Mouse (Mus musculus): Measurements from ENCODE around the gene Olfr98. TPM values are rescaled to one million over a fixed set of nuclear protein-coding genes. Genes with fewer than 3 reads are reported as not detected.
"Not testable (repeated sequence)": the region's sequence is repeated elsewhere in the genome, so short reads cannot be mapped to it uniquely, and the experiment has no call there.

Olfr98 gene
- polyA plus RNA-seq, 1 experiment = not detected

- Histone ChIP-seq H3K36me3 (ENCODE audit: control insufficient read depth, insufficient read depth) (no peaks in the 10 kb centered on the region), H3K4me3 (peak within 1 kb of the TSS; percentile 37), H3K27me3 (ENCODE audit: control insufficient read depth, insufficient read depth, insufficient read length) (no peaks in the 10 kb centered on the region), H3K79me2 (ENCODE audit: control insufficient read depth, insufficient read depth) (no peaks in the 10 kb centered on the region), H3ac (ENCODE audit: control insufficient read depth, insufficient read length) (no peak within 1 kb of the TSS), H3K4me2 (ENCODE audit: low read depth) (peak within 1 kb of the TSS; percentile 79)
- TF ChIP-seq MYOD1 (IDR thresholded peaks at IDR 0.05; ENCODE audit: control insufficient read depth in 1 of 3, insufficient read length in 2 of 3, low read depth in 2 of 3) (no peak), REST (IDR thresholded peaks at IDR 0.05; ENCODE audit: insufficient read depth, insufficient read length) (no peak), CEBPB (IDR thresholded peaks at IDR 0.05; ENCODE audit: insufficient read depth, poor library complexity, severe bottlenecking) (no peak), E2F4 (IDR thresholded peaks at IDR 0.05; ENCODE audit: insufficient read depth) (no peak), MAX (IDR thresholded peaks at IDR 0.05; ENCODE audit: low read depth) (no peak), MYOG (IDR thresholded peaks at IDR 0.05; ENCODE audit: control insufficient read depth in 1 of 3, insufficient read depth in 1 of 3, insufficient read length in 2 of 3, low read depth in 2 of 3) (no peak), TCF3 (IDR thresholded peaks at IDR 0.05; ENCODE audit: insufficient read length, low read depth) (no peak), POLR2A (IDR thresholded peaks at IDR 0.05; ENCODE audit: insufficient read length, low read depth) (no peak), USF1 (IDR thresholded peaks at IDR 0.05; ENCODE audit: low read depth) (no peak), POLR2AphosphoS2 (IDR thresholded peaks at IDR 0.05; ENCODE audit: insufficient read length, low read depth) (no peak), SRF (IDR thresholded peaks at IDR 0.05; ENCODE audit: control insufficient read depth, insufficient read length, low read depth) (no peak)
These were observed 6.6 kb upstream of the Olfr98 start, which contains the start of gene H2-M3 for GRCm38 (mm10) chr17:37270058-37270701. Gene H2-M3, plus strand, starts transcription at chr17:37270220.

GRCm38 (mm10) chr17:37250544-37250943 lies 13.0 kb downstream of the Olfr98 start:
- Histone ChIP-seq H3ac (ENCODE audit: control insufficient read depth, insufficient read length) (no peak overlapping the region), H3K36me3 (ENCODE audit: control insufficient read depth, insufficient read depth) (no peaks in the 10 kb centered on the region), H3K4me3 (no peak overlapping the region), H3K4me2 (ENCODE audit: low read depth) (no peak overlapping the region), H3K79me2 (ENCODE audit: control insufficient read depth, insufficient read depth) (no peaks in the 10 kb centered on the region), H3K27me3 (ENCODE audit: control insufficient read depth, insufficient read depth, insufficient read length) (no peaks in the 10 kb centered on the region)
- TF ChIP-seq MYOD1 (IDR thresholded peaks at IDR 0.05; ENCODE audit: control insufficient read depth in 1 of 3, insufficient read length in 2 of 3, low read depth in 2 of 3) = no peak

GRCm38 (mm10) chr17:37249460-37249859 lies 14.1 kb downstream of the Olfr98 start:
- Histone ChIP-seq H3K36me3 (ENCODE audit: control insufficient read depth, insufficient read depth) (no peaks in the 10 kb centered on the region), H3K79me2 (ENCODE audit: control insufficient read depth, insufficient read depth) (no peaks in the 10 kb centered on the region), H3K27me3 (ENCODE audit: control insufficient read depth, insufficient read depth, insufficient read length) (no peaks in the 10 kb centered on the region), H3K4me2 (ENCODE audit: low read depth) (no peak overlapping the region), H3K4me3 (no peak overlapping the region), H3ac (ENCODE audit: control insufficient read depth, insufficient read length) (no peak overlapping the region)
- TF ChIP-seq E2F4 (IDR thresholded peaks at IDR 0.05; ENCODE audit: insufficient read depth) (no peak), MYOD1 (IDR thresholded peaks at IDR 0.05; ENCODE audit: control insufficient read depth in 1 of 3, insufficient read length in 2 of 3, low read depth in 2 of 3) (no peak), POLR2AphosphoS2 (IDR thresholded peaks at IDR 0.05; ENCODE audit: insufficient read length, low read depth) (no peak), USF1 (IDR thresholded peaks at IDR 0.05; ENCODE audit: low read depth) (no peak), MYOG (IDR thresholded peaks at IDR 0.05; ENCODE audit: control insufficient read depth in 1 of 3, insufficient read depth in 1 of 3, insufficient read length in 2 of 3, low read depth in 2 of 3) (no peak), POLR2A (IDR thresholded peaks at IDR 0.05; ENCODE audit: insufficient read length, low read depth) (no peak), SRF (IDR thresholded peaks at IDR 0.05; ENCODE audit: control insufficient read depth, insufficient read length, low read depth) (no peak), MAX (IDR thresholded peaks at IDR 0.05; ENCODE audit: low read depth) (no peak), TCF12 (IDR thresholded peaks at IDR 0.05; ENCODE audit: insufficient read depth, poor library complexity, severe bottlenecking) (no peak), TCF3 (IDR thresholded peaks at IDR 0.05; ENCODE audit: insufficient read length, low read depth) (no peak), REST (IDR thresholded peaks at IDR 0.05; ENCODE audit: insufficient read depth, insufficient read length) (no peak), CEBPB (IDR thresholded peaks at IDR 0.05; ENCODE audit: insufficient read depth, poor library complexity, severe bottlenecking) (no peak)

- Histone ChIP-seq H3K4me3 (no peak overlapping the region), H3K27me3 (ENCODE audit: control insufficient read depth, insufficient read depth, insufficient read length) (no peaks in the 10 kb centered on the region), H3K36me3 (ENCODE audit: control insufficient read depth, insufficient read depth) (no peaks in the 10 kb centered on the region), H3K79me2 (ENCODE audit: control insufficient read depth, insufficient read depth) (no peaks in the 10 kb centered on the region), H3K4me2 (ENCODE audit: low read depth) (peak overlapping the region; percentile 18), H3ac (ENCODE audit: control insufficient read depth, insufficient read length) (no peak overlapping the region)
- no peak for TF ChIP-seq SRF (IDR thresholded peaks at IDR 0.05; ENCODE audit: control insufficient read depth, insufficient read length, low read depth)
- TF ChIP-seq TCF3 (IDR thresholded peaks at IDR 0.05; ENCODE audit: insufficient read length, low read depth) = no peak
- no peak for TF ChIP-seq MYOD1 (IDR thresholded peaks at IDR 0.05; ENCODE audit: control insufficient read depth in 1 of 3, insufficient read length in 2 of 3, low read depth in 2 of 3)
- TF ChIP-seq E2F4 (IDR thresholded peaks at IDR 0.05; ENCODE audit: insufficient read depth) = no peak
- TF ChIP-seq USF1 (IDR thresholded peaks at IDR 0.05; ENCODE audit: low read depth) = no peak
- TF ChIP-seq REST (IDR thresholded peaks at IDR 0.05; ENCODE audit: insufficient read depth, insufficient read length) = no peak
- TF ChIP-seq POLR2A (IDR thresholded peaks at IDR 0.05; ENCODE audit: insufficient read length, low read depth) = no peak
- TF ChIP-seq CEBPB (IDR thresholded peaks at IDR 0.05; ENCODE audit: insufficient read depth, poor library complexity, severe bottlenecking) = no peak
- TF ChIP-seq MYOG (IDR thresholded peaks at IDR 0.05; ENCODE audit: control insufficient read depth in 1 of 3, insufficient read depth in 1 of 3, insufficient read length in 2 of 3, low read depth in 2 of 3) = no peak
- TF ChIP-seq MAX (IDR thresholded peaks at IDR 0.05; ENCODE audit: low read depth) = no peak
- TF ChIP-seq TCF12 (IDR thresholded peaks at IDR 0.05; ENCODE audit: insufficient read depth, poor library complexity, severe bottlenecking) = no peak
- TF ChIP-seq POLR2AphosphoS2 (IDR thresholded peaks at IDR 0.05; ENCODE audit: insufficient read length, low read depth) = no peak
These were observed 16.8 kb downstream of the Olfr98 start for GRCm38 (mm10) chr17:37246715-37247114.

- Histone ChIP-seq H3K4me3 (no peak overlapping the region), H3K36me3 (ENCODE audit: control insufficient read depth, insufficient read depth) (no peaks in the 10 kb centered on the region), H3K79me2 (ENCODE audit: control insufficient read depth, insufficient read depth) (no peaks in the 10 kb centered on the region), H3K4me2 (ENCODE audit: low read depth) (no peak overlapping the region), H3K27me3 (ENCODE audit: control insufficient read depth, insufficient read depth, insufficient read length) (no peaks in the 10 kb centered on the region), H3ac (ENCODE audit: control insufficient read depth, insufficient read length) (no peak overlapping the region)
- TF ChIP-seq MYOG (IDR thresholded peaks at IDR 0.05; ENCODE audit: control insufficient read depth in 1 of 3, insufficient read depth in 1 of 3, insufficient read length in 2 of 3, low read depth in 2 of 3) = no peak
- no peak for TF ChIP-seq MAX (IDR thresholded peaks at IDR 0.05; ENCODE audit: low read depth)
These were observed 21.4 kb downstream of the Olfr98 start for GRCm38 (mm10) chr17:37242198-37242597.

- H3ac ChIP-seq (ENCODE audit: control insufficient read depth, insufficient read length); H3K4me2 ChIP-seq (ENCODE audit: low read depth); H3K27me3 ChIP-seq (ENCODE audit: control insufficient read depth, insufficient read depth, insufficient read length); H3K36me3 ChIP-seq (ENCODE audit: control insufficient read depth, insufficient read depth); H3K4me3 ChIP-seq; H3K79me2 ChIP-seq (ENCODE audit: control insufficient read depth, insufficient read depth): not testable (repeated sequence)
These were observed 26.3 kb downstream of the Olfr98 start, which contains the start of gene Olfr97 for GRCm38 (mm10) chr17:37237230-37237629. Gene Olfr97, minus strand, starts transcription at chr17:37237330.
